Mouse (Mus musculus): Measurements from ENCODE around the gene Baiap2l2. TPM values are rescaled to one million over a fixed set of nuclear protein-coding genes. Genes with fewer than 3 reads are reported as not detected.

Baiap2l2 gene
- polyA plus RNA-seq, 1 experiment: 0.14 TPM

- H3K27ac ChIP-seq (ENCODE audit: insufficient read depth, low read length): no peak overlapping the region
- no peaks in the 10 kb centered on the region for H3K4me1 ChIP-seq (ENCODE audit: control insufficient read depth, insufficient read depth, insufficient read length)
- 94% methylated on average over 3 of the region's 3 CpGs for WGBS
- no peak for DNase-seq (ENCODE audit: low read depth in 1 of 2, low spot score in 2 of 2)
- TF ChIP-seq POLR2A (IDR thresholded peaks at IDR 0.05; ENCODE audit: low read depth, low read length) (no peak), CTCF (IDR thresholded peaks at IDR 0.05; ENCODE audit: extremely low read depth, insufficient read depth, insufficient read length, insufficient replicate concordance) (no peak)
- H3K36me3 ChIP-seq (ENCODE audit: control insufficient read depth, insufficient read depth, low read length): peaks cover 3% of the 10 kb centered on the region; the same call in 1 of the 2 replicates
- H3K27me3 ChIP-seq (ENCODE audit: control insufficient read depth, insufficient read depth, low read length): no peaks in the 10 kb centered on the region
- H3K4me3 ChIP-seq (ENCODE audit: extremely low read depth, insufficient read depth, insufficient read length): no peak overlapping the region
Measured at GRCm38 (mm10) chr15:79288387-79288786, 3.0 kb upstream of the Baiap2l2 start.

DNA sequence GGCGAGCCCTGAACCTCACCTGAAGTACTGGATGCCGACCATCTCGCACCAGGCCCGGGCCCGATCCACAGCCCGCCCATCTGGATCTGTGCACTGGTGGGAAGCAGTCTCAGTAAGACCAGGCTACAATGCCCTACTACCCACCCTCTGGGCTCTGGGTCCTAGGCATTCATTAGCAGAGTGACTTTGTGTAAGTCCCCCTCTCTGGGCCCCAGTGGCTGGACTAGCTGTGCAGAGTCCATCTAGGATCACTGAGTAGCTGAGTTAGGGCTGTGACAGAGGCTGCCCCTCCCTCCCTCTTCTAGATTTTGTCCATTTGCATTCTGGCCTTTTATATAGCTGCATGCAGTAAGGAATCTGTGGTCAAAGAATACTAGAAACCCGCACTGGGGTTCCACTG, 1.8 kb upstream of the Baiap2l2 start:
- no peaks in the 10 kb centered on the region for H3K27me3 ChIP-seq (ENCODE audit: control insufficient read depth, insufficient read depth, low read length)
- no peak for DNase-seq (ENCODE audit: low read depth in 1 of 2, low spot score in 2 of 2)
- no peak for TF ChIP-seq CTCF (IDR thresholded peaks at IDR 0.05; ENCODE audit: extremely low read depth, insufficient read depth, insufficient read length, insufficient replicate concordance)
- TF ChIP-seq POLR2A (IDR thresholded peaks at IDR 0.05; ENCODE audit: low read depth, low read length): no peak
- H3K27ac ChIP-seq (ENCODE audit: insufficient read depth, low read length): no peak overlapping the region
- WGBS: 93% methylated on average over 7 of the region's 7 CpGs
- H3K36me3 ChIP-seq (ENCODE audit: control insufficient read depth, insufficient read depth, low read length): peaks cover 3% of the 10 kb centered on the region; the same call in 1 of the 2 replicates
- H3K4me1 ChIP-seq (ENCODE audit: control insufficient read depth, insufficient read depth, insufficient read length): no peaks in the 10 kb centered on the region
- no peak overlapping the region for H3K4me3 ChIP-seq (ENCODE audit: extremely low read depth, insufficient read depth, insufficient read length)

- no peak overlapping the region for H3K27ac ChIP-seq (ENCODE audit: insufficient read depth, low read length)
- WGBS: 91% methylated on average over 7 of the region's 7 CpGs
- H3K4me3 ChIP-seq (ENCODE audit: extremely low read depth, insufficient read depth, insufficient read length): no peak overlapping the region
- TF ChIP-seq CTCF (IDR thresholded peaks at IDR 0.05; ENCODE audit: extremely low read depth, insufficient read depth, insufficient read length, insufficient replicate concordance) (no peak), POLR2A (IDR thresholded peaks at IDR 0.05; ENCODE audit: low read depth, low read length) (no peak)
- no peaks in the 10 kb centered on the region for H3K27me3 ChIP-seq (ENCODE audit: control insufficient read depth, insufficient read depth, low read length)
- peaks cover 3% of the 10 kb centered on the region; the same call in 1 of the 2 replicates for H3K4me1 ChIP-seq (ENCODE audit: control insufficient read depth, insufficient read depth, insufficient read length)
- DNase-seq (ENCODE audit: low read depth in 1 of 2, low spot score in 2 of 2): no peak
- peaks cover 3% of the 10 kb centered on the region; the same call in 1 of the 2 replicates for H3K36me3 ChIP-seq (ENCODE audit: control insufficient read depth, insufficient read depth, low read length)
Measured at GRCm38 (mm10) chr15:79286141-79286540, 804 bp upstream of the Baiap2l2 start.

GRCm38 (mm10) chr15:79283371-79283770, 2.0 kb downstream of the Baiap2l2 start:
- TF ChIP-seq POLR2A (IDR thresholded peaks at IDR 0.05; ENCODE audit: low read depth, low read length) (no peak), CTCF (IDR thresholded peaks at IDR 0.05; ENCODE audit: extremely low read depth, insufficient read depth, insufficient read length, insufficient replicate concordance) (no peak)
- H3K4me3 ChIP-seq (ENCODE audit: extremely low read depth, insufficient read depth, insufficient read length): no peak overlapping the region
- peaks cover 2% of the 10 kb centered on the region; the same call in 1 of the 2 replicates for H3K36me3 ChIP-seq (ENCODE audit: control insufficient read depth, insufficient read depth, low read length)
- peaks cover 5% of the 10 kb centered on the region; the same call in 1 of the 2 replicates for H3K4me1 ChIP-seq (ENCODE audit: control insufficient read depth, insufficient read depth, insufficient read length)
- H3K27me3 ChIP-seq (ENCODE audit: control insufficient read depth, insufficient read depth, low read length): no peaks in the 10 kb centered on the region
- DNase-seq (ENCODE audit: low read depth in 1 of 2, low spot score in 2 of 2): no peak
- WGBS: 88% methylated on average over 4 of the region's 4 CpGs
- H3K27ac ChIP-seq (ENCODE audit: insufficient read depth, low read length): no peak overlapping the region

DNA sequence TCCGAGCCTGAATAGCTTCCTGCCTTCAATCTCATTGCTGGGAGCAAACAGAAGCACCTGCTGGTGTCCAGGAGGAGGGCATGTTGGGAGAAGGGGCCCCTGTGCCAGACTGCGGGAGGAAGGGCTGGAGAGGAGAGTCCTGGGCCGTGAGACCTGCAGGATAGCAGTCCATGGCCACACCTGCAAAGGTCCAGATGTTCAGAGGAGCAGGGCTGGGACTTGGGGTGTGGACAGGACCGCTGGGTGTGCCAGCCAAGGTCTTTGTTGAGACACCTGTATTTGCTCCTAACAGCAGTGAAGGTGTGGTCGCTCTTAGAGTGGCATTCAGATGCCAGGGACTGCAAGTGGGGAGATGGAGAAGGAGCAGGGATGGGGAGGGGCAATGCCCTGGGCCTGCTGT, 2.9 kb downstream of the Baiap2l2 start:
- DNase-seq (ENCODE audit: low read depth in 1 of 2, low spot score in 2 of 2): no peak
- Histone ChIP-seq H3K4me1 (ENCODE audit: control insufficient read depth, insufficient read depth, insufficient read length) (peaks cover 5% of the 10 kb centered on the region; the same call in 1 of the 2 replicates), H3K4me3 (ENCODE audit: extremely low read depth, insufficient read depth, insufficient read length) (no peak overlapping the region), H3K27me3 (ENCODE audit: control insufficient read depth, insufficient read depth, low read length) (no peaks in the 10 kb centered on the region), H3K27ac (ENCODE audit: insufficient read depth, low read length) (no peak overlapping the region), H3K36me3 (ENCODE audit: control insufficient read depth, insufficient read depth, low read length) (peaks cover 2% of the 10 kb centered on the region; the same call in 1 of the 2 replicates)
- WGBS: 94% methylated on average over 5 of the region's 5 CpGs
- no peak for TF ChIP-seq CTCF (IDR thresholded peaks at IDR 0.05; ENCODE audit: extremely low read depth, insufficient read depth, insufficient read length, insufficient replicate concordance)
- TF ChIP-seq POLR2A (IDR thresholded peaks at IDR 0.05; ENCODE audit: low read depth, low read length): no peak

GRCm38 (mm10) chr15:79281389-79281788, 3.9 kb downstream of the Baiap2l2 start:
- whole genome bisulfite sequencing: 67% methylated on average over 1 of the region's 1 CpGs
- peaks cover 5% of the 10 kb centered on the region; the same call in 1 of the 2 replicates for H3K4me1 ChIP-seq (ENCODE audit: control insufficient read depth, insufficient read depth, insufficient read length)
- no peak overlapping the region for H3K27ac ChIP-seq (ENCODE audit: insufficient read depth, low read length)
- H3K27me3 ChIP-seq (ENCODE audit: control insufficient read depth, insufficient read depth, low read length): no peaks in the 10 kb centered on the region
- TF ChIP-seq POLR2A (IDR thresholded peaks at IDR 0.05; ENCODE audit: low read depth, low read length) (no peak), CTCF (IDR thresholded peaks at IDR 0.05; ENCODE audit: extremely low read depth, insufficient read depth, insufficient read length, insufficient replicate concordance) (no peak)
- H3K36me3 ChIP-seq (ENCODE audit: control insufficient read depth, insufficient read depth, low read length): no peaks in the 10 kb centered on the region
- no peak overlapping the region for H3K4me3 ChIP-seq (ENCODE audit: extremely low read depth, insufficient read depth, insufficient read length)
- DNase-seq (ENCODE audit: low read depth in 1 of 2, low spot score in 2 of 2): no peak

GRCm38 (mm10) chr15:79280850-79281249, 4.5 kb downstream of the Baiap2l2 start:
- DNase-seq (ENCODE audit: low read depth in 1 of 2, low spot score in 2 of 2): no peak
- Histone ChIP-seq H3K4me3 (ENCODE audit: extremely low read depth, insufficient read depth, insufficient read length) (no peak overlapping the region), H3K36me3 (ENCODE audit: control insufficient read depth, insufficient read depth, low read length) (no peaks in the 10 kb centered on the region), H3K4me1 (ENCODE audit: control insufficient read depth, insufficient read depth, insufficient read length) (peaks cover 5% of the 10 kb centered on the region; the same call in 1 of the 2 replicates), H3K27ac (ENCODE audit: insufficient read depth, low read length) (no peak overlapping the region), H3K27me3 (ENCODE audit: control insufficient read depth, insufficient read depth, low read length) (no peaks in the 10 kb centered on the region)
- no peak for TF ChIP-seq CTCF (IDR thresholded peaks at IDR 0.05; ENCODE audit: extremely low read depth, insufficient read depth, insufficient read length, insufficient replicate concordance)
- no peak for TF ChIP-seq POLR2A (IDR thresholded peaks at IDR 0.05; ENCODE audit: low read depth, low read length)
- WGBS: 50% methylated on average over 5 of the region's 5 CpGs
